Mouse (Mus musculus) spleen, postnatal 36 days (tissue): Measurements from ENCODE around the gene Exosc8.

Source experiments
- DNase-seq, 2 experiments: peaks; one replicate each; pipeline ENCODE4 v3.0.0; 2022; ENCODE audit warnings: low spot score in 2 of 2, mixed read lengths in 1 of 2

Gene Exosc8

GRCm38 (mm10) chr3:54681310-54682204 is 53.6 kb downstream of the Exosc8 start:
- DNase-seq: peak in 1 of 2 experiments; percentile 20
